Mouse (Mus musculus): ENCODE data around the gene C9.

- TF ChIP-seq EP300 (IDR thresholded peaks at IDR 0.05; ENCODE audit: insufficient read depth, low read depth, low read length) (no peak), CTCF (IDR thresholded peaks at IDR 0.05; ENCODE audit: low read depth, low read length) (no peak)
Observed at GRCm38 (mm10) chr15:6402433-6402832, 42.7 kb upstream of the C9 start.

Data from ES-Bruce4 (cell line).